Mouse (Mus musculus) retina, postnatal 7 days (tissue): Measurements from ENCODE around the gene Gm20521.
A peak's percentile ranks its signal among the peaks of the same experiment; 100 is the strongest.
"Not testable (repeated sequence)": the region's sequence is repeated elsewhere in the genome, so short reads cannot be mapped to it uniquely, and the experiment has no call there.

Experiments
- DNase-seq: peaks from one replicate; pipeline ENCODE4 v3.0.0-alpha.2; 2012; ENCODE audit warnings: low read depth, low spot score

The Gm20521 gene

DNA sequence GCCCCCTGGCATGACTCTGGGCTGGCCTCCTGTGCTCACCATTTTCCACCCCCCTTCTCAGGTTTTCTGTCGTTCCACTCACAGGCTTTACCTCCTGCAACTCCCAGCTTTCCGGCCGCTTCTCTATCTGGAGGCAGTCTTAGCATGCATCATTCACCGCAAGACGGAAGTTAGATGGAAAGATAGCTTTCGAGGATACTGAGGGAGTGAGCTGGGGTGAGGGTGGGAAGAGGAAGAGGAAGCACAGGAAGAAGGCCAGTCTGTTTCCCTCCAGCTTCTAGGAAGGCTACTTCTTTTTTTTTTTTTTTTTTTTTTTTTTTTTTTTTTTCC is 53.6 kb downstream of the Gm20521 start:
- DNase-seq, result no peak

DNA sequence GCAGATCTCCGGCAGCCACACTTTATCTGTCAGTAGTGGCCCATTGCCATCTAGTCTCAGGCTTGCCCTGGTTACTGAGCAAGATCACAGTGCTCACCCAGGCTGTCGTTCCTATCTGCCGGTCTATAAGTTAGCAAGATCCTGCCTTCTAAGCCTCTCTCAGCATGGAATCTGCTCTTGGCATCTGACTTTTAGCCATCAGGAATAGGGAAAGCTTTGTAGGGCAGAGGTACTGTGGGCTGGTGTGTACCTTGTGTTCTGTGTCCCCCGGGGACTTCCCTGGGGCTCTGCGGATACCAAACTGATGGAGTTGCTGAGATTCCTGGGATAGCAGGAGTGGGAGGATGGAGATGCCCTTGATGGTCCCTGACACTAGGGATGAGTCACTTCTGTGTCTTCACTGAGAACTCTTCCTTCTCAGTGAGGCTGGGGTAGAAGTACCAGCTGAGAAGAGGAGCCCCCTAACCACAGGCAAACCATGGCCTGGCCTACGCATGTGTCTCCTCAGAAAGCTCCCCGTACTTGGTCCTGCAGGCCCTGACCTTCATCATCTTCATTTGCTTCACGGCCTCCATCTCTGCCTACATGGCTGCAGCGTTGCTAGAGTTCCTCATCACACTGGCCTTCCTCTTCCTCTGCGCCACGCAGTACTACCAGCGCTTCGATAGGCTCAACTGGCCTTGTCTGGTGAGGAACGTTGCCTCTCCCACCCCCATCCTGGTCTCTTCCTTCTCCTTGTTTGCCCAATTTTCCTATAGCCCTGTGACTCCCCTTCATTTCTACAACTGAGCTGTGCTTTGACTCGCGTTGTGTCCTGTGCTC is 54.3 kb downstream of the Gm20521 start:
- DNase-seq, result no peak

DNA sequence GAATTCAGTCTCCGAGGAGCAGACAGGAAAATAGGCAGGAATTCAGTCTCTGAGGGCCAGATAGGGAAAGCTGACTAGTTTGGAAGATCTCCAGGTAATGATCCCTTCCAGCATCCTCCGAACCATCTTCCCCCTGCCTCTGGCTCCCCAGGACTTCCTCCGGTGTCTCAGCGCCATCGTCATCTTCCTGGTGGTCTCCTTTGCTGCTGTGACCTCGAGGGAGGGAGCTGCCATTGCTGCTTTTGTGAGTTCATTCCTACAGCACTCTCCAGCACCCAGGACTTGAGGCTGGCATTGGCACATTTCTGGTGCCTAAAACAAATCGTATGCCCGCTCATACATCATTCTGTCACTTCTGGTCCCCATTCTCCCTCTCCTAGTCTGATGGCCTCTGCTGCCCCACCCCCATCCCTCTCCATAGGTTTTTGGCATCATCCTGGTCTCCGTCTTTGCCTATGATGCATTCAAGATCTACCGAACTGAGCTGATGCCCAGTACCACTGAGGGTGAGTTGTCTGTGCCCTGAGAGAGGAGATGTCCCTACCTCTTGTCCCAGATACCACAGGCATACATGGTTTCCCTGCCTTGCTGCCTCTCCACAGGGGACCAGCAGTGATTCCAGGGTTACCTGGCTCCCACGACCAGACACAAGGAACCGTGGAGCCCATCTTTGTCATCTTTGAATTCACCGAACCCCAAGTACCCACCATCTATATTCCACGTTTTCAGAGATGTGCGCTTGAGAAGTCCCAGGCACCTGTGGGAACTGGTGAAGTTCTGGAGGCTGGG is 55.4 kb downstream of the Gm20521 start:
- no peak for DNase-seq

DNA sequence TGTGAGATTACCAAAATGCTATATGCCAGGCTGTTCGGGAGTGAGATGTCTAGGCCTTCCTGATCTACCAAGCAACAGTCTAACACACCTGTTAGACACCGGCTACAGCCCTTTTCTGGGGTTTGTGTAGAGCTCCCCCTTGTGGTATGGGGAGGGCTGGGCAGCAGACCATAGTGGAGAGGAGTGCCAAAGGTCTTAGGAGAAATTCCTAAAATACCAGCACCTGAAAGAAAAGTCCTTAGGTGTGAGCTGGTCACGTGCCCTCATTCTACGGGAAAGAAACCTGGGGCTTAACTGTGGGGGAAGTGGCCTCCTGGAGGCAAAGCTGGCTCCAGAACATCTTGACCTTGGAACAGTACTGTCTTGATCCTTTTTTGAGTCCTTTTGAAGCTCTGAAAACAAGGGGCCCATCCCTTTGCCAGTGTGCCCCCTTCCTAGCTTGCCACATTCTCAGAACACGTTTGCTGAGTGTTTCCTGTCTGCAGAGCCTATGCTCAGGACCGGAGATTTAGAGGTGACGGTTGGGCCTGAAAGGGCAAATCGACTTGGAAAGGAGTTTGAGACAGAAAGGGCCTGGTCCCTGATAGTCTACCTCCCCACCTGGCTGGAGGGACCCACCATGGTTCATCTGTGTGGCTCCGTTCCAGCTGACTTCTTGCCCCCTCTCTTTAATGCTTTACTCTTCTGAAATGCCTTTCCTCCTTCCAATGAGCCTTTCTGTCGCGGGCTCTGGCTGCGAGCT is 56.4 kb downstream of the Gm20521 start:
- DNase-seq, result peak; percentile 40

DNA sequence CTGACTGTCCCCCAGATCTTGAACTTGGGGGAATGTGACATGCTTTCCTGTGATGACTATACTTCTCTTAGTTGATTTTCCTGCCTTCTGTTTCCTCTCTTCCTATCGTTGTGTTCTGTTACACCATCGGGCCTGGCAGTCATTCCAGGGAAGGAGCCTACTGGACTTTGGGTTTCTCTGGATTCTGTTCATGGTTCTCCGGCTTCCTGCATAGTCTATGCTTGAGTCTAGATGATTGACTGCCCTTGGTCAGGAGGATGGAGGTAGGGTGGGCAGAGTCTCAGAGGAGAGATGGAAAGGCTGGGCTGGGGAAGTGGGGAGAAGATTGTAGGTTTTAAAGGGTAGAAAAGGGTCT is 56.9 kb downstream of the Gm20521 start:
- no peak for DNase-seq

DNA sequence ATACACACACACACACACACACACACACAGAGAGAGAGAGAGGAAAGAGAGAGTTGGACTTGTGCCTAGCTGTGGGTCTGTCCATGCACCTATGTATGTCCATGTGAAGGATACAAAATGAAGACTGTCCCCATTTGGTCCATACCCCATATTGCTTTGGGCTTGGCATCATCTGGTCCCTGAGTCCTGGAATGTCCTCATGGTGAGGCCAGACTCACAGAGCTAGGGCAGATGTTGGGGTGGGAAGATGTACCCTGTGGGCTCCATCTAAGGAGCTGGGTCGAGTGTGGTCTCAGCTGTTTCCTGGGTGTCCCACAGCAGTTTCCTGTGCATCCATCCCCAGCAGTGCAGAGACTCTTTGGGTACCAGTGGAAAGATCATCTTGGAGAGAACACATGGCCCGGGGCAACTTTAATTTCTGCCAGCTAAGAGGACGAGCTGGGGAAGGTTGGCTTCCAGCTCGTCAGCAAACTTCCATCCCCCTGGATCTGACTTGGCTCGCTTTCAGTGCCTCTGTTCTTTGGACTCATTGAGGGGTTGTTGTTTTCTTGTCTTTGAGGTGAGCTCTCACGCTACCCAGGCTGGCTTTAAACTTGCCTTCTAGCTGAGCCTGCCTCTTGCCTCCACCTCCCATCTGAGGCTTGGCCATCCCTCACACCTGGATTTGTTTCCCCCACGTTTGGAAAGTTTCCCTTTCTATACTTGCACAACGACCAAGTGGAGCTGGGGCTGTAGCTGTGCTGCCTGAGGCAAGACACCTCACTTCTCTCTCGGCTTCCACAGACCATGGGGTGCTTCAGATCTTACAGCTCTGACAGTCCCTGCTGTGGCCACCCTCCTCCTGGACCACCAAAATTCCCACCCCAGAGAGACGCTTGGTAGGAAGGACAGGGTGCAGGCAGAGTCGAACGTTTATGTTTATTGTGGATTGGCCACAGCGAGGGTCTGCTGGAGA is 58.1 kb downstream of the Gm20521 start:
- DNase-seq, result no peak

DNA sequence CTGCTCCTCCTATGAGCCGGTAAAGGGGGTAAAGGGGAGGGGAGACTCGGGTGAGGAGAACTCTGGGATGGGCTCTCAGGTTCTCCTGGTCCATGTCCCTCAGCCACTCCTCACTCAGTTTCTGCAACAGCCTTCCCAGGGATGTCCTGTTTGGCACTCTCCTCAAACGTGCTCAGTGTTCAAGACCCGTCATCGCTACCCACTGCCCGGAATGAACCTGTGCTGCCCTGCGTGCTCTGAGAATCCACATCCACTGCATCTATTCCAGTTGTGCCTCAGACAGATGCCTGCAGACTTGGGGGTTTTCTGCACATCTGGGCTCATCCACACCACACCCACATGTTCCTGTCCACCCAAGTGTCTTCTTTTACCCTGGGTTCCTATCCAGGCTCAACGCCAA is 59.2 kb downstream of the Gm20521 start:
- no peak for DNase-seq

DNA sequence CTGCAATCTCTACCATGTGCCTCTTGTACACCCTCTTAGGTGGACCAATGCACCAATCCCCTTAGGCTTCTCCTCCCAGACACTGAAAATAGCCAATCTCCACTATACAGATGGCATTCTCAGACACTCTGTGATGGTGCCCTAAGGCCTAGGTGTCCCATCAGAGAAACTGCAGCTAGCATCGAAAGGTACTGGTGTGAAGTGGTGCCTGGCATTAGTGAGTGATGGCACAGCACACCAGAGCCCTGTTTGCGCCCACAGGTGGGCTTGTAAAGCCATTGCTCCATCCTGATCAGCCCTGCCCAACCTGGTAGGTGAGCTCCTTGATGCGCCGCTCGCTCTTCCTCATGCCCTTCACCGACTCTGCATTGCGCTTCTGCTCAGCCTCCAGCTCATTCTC is 60.7 kb downstream of the Gm20521 start:
- no peak for DNase-seq

DNA sequence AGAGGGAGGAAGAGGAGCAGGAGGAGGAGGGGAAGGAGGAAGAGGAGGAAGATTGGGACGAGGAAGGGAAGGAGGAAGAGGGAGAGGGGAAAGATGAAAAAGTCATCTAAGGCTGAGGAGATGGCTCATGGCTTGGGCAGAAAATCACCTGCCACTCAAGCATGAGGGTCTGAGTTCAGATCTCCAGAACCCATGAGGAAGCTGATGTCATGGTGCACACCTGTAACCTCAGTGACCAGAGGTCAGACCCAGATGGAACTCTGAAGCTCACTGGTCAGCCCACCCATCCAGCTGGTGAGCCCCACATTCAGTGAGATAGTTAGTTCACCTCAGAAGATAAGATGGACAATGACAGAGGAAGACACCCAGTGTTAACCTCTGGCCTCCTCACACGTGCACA is 61.7 kb downstream of the Gm20521 start:
- no peak for DNase-seq

DNA sequence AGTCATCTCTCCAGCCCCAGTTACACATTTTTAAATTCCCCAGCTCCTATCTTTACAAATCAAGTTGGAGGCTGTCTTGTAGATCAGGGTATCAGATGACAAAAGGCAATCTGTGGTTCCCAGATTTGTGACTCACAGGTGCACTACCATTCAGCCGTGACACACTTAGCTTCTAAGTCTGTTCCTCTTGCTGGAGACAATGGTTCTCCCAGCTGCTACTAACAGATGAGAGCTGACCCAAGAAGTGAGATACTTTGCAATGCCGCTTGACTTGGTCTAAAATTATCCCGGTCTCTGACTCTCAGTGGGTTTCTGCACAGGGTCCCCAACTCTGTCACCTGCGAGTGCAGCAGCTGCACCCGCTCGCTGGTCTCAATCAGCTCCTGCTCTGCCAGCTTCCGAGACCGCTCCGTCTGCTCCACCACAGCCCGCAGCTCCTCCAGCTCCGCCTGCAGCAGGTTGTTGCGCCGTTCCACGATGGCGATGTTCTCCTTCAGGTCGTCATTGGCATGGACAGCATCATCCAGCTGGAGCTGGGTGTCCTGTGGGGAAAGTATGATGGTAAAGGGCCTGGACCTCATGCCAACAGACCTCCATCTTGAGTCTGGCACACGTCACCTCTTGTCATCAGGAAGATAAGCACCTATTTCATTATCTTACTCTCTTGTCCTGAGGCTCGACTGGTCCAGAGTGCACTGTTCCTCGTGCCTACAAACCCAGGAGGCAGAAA is 62.9 kb downstream of the Gm20521 start:
- DNase-seq, result no peak

DNA sequence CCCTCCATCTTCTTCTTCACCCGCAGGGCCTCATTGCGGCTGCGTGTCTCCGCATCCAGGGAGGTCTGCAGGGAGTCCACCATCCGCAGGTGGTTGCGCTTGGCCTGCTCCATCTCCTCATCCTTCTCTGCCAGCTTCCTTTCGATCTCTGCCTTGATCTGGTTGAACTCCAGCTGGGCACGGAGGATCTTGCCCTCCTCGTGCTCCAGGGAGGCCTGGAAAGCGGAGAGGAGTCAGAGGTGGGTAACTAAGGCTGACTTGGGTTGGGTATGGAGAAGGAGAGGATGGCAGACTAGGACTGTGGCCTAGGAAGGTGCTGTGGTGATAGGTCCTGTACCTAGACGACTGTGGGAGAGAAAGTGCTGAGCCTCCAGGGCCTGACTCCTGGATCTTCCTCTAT is 63.8 kb downstream of the Gm20521 start:
- DNase-seq, result not testable (repeated sequence)
